Mouse (Mus musculus): Measurements from ENCODE around the gene Artn. TPM values are rescaled to one million over a fixed set of nuclear protein-coding genes. Genes with fewer than 3 reads are reported as not detected.
A peak's percentile ranks its signal among the peaks of the same experiment; 100 is the strongest.

The Artn gene
- total RNA-seq (2021), result 1 to 10 TPM; 1.9 to 2.2 TPM

DNA sequence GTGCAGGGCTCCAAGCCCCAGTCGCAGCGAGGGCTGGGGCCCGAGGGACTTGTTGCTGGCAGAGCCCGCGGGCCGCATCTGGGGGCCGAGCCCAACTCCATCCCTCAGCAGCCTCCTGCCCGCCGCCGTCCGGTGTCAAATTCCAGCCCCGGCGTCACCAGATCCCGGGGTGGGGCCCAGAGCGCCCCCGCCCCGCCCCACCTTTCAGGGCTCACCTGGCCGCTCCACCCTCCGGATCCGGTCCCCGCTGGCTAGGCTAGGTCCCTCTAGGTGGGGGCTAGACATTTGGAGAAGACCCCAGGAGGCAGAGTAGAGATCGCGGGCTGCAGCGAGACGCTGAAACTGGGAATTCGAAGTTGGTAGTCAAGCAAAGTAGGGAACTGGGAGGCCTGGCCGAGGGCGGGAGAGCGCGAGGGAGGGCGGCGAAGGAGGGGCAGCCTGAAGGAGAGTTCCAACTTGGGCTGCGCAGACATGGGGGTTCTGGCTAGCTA, at the start of gene Artn:
TSS of gene Artn (minus strand) at position 373 of the 491 bp plus-strand sequence.
- DNase-seq (ENCODE audit: extremely low spot score in 1 of 2, low spot score in 1 of 2), result no peak

DNA sequence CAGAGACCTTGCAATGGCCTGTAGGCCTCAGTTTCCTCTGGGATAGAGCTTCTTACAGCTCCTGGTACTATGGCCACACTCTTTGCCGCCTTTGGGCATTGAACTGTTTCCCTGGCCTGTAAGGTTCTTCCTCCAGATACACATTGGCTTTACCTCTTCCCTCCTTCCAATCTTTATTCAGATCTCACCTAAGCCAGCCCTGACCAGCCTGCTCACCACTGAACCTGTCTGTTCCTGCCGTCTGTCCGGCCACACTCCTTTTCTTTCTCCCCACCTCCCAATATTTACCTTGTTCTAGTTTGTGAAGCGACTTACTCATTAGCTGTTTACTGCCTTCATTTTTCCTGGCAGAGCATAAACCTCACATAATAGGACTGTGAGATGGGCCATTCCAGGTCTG, 49.6 kb upstream of the Artn start:
- no peak for DNase-seq (ENCODE audit: extremely low spot score in 1 of 2, low spot score in 1 of 2)

DNA sequence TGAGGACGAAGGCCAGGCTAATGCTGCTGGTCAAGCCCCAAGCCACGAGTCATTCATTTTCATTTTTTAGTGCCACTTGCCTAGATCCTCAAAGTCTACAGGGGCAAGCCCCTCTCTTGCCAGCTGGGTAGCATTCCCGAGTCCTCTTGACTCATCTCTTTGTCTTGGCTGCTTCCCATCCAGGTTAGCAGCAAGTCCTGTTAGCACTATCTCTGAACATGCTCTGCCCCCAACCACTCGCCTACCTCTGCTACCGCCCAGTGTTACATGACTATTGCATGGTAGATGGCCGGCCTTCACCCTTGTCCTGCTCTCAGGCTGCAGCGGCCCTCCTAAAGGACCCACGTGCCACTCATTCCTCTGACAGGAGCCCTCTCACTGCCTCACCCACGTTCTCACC, 48.7 kb upstream of the Artn start:
- no peak for DNase-seq (ENCODE audit: extremely low spot score in 1 of 2, low spot score in 1 of 2)

DNA sequence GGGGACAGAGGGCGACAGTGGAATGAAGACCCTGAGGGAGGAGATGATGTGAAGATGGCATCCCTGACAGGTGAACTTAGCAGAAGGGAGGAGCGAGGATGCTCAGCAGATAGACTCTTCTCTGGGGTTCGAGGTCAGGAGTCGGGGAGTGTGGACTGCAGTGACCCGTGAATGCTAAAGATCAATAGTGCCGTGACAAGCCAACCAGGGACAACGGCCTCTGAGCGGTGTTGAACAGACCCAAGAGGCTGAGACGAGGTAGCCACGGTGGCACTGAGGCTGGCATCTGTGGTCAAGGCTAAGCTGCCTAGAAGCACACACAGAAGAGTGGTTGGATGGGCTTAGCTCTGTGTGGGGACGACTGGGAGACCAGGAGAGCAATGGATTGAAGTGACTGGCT, 48.3 kb upstream of the Artn start:
- no peak for DNase-seq (ENCODE audit: extremely low spot score in 1 of 2, low spot score in 1 of 2)

DNA sequence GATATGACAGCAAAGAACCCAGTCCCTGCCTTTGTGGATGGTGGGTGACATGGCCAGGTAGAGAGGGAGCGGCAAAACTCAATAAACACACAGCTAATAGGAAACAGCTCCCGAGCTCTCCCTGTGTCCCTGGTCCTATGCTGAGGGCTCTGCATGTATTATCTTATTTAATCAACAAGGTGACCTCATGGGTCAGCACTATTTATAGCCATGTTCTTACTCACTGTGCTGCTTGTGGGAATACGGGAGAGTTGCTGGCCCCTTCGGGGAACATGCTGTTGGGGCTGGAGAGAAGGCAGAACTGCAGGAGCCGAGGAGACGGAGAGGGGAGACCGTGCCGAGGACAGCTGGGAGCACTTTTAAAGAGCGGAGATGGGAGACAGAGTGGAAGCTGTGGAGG, 47.8 kb upstream of the Artn start:
- no peak for DNase-seq (ENCODE audit: extremely low spot score in 1 of 2, low spot score in 1 of 2)

DNA sequence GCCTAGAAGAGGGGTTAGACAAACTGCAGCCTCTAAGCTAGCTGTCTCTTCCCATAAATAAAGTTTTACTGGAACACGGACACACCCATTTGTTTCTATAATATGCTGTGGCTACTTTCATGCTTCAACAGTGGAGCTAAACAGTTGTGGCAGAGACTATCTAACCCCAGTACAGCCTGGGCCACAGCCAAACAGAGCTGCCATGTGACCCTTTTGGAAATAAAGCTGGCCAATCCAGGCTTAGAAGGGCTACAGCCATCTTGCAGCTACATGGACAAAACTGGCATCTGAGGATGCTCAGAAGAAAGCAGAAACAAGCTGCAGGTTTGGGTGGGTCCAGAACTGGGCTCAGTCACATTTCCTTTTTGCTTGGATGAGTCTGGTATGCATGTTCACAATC, 46.3 kb upstream of the Artn start:
- DNase-seq (ENCODE audit: extremely low spot score in 1 of 2, low spot score in 1 of 2), result no peak

DNA sequence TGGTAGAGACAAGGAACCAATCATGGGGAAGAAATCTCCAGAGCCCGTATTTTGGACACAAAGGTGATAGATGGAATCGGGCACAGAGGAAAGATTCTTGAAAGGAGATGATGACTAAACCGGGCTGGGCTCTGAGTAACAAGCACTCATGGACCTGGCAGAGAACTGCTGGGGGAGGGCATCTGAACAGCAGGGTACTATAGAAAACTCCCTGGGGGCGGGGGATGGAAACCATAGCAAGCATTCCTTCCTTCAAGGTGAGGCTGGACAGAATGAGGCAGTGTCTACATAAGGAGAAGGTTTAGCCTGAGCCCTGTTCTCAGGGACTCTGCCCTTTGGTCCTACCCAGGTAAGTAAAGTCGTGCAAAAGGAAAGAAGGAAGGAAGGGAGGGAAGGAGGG, 45.2 kb upstream of the Artn start:
- no peak for DNase-seq (ENCODE audit: extremely low spot score in 1 of 2, low spot score in 1 of 2)

DNA sequence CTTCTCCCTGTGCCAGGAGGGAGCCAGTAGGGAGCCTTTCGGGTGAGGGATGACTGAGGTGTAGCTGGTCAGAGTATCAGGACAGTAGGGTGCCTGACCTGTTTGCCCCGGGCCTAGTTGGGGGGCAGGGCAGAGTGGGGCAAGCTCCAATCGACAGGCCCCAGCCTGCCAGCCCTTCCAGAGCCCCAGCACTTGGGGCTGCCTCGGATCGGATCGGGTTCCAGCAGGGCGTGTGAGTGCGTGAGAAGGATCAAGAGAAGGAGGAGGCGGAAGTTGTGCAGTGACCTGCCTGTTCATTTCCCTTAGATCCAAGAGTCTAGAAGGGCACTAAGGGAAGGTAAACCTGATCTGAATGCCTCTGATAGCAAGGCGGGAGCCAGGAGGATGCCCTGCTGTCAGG, 43.4 kb upstream of the Artn start:
- DNase-seq (ENCODE audit: extremely low spot score in 1 of 2, low spot score in 1 of 2), result no peak

DNA sequence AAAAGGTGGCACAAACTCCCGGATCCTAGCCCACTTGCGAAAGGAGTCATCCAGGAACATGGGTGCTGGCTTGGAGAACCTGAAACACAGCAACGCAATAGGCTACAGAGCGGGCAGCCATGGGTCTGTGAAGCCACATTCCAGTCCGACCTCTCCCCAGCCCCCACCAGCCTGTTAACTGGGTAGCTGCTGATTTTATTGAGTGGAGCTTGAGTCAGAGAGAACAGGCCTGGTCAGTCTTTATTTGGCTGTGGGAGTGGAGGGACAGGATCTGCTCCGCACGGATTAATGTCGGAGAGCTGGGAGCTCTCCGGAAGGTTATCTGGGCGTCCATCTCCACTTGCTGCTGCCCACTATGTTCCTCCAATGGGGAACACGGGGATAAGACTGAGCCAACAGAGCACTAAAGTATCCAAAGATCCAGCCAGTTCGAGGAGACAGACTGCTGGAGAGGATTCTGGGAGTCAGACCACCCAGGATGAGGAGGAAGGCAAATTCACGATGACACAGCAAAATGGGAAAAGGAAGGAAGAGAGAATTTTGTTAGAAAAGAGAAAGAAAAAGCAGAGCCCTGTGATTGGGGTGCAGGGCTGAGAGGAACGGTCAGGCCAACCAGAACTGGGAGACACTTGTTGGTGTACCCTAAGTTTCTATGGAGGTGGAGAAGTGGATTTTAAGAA, 34.9 kb upstream of the Artn start:
- DNase-seq (ENCODE audit: extremely low spot score in 1 of 2, low spot score in 1 of 2), result no peak

DNA sequence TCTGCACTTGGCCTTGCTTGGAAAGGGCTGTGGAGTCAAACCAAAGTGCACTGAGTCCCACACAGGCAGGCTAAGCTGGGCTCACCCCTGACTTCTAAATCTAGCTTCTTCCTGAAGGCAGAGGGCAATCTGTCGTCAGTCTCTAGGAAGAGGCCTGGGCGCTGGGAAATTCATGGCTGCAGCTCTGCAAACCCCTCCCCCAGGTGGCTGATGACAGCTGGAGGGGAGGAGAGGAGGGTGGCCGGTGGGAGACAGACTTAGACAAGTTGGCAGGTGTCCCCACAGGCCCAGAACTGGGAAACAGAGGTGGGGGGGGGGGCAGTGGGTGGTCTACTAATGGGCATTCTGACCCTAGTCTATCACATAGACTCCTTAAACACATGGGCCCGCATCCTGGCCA, 27.9 kb upstream of the Artn start:
- no peak for DNase-seq (ENCODE audit: extremely low spot score in 1 of 2, low spot score in 1 of 2)

DNA sequence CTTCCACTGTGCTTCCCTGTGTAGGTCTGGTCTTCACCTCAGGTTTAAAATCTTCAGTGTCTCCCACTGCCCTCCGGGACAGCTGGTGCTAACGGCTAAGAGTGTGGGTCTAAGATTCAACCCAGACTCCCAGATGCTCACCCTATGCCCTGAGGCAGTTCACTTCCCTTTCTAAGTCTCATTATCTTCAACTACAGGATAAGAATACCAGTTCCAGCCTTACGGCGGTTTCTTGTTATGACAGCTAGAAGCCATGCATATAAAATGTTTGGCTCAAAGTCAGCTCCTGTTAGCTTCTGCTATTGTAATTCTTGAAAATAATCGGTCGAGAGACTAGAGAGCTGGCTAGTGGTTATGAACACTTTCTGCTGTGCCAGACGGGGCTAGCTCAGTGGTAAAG, 17.9 kb upstream of the Artn start:
- DNase-seq (ENCODE audit: extremely low spot score in 1 of 2, low spot score in 1 of 2), result no peak

DNA sequence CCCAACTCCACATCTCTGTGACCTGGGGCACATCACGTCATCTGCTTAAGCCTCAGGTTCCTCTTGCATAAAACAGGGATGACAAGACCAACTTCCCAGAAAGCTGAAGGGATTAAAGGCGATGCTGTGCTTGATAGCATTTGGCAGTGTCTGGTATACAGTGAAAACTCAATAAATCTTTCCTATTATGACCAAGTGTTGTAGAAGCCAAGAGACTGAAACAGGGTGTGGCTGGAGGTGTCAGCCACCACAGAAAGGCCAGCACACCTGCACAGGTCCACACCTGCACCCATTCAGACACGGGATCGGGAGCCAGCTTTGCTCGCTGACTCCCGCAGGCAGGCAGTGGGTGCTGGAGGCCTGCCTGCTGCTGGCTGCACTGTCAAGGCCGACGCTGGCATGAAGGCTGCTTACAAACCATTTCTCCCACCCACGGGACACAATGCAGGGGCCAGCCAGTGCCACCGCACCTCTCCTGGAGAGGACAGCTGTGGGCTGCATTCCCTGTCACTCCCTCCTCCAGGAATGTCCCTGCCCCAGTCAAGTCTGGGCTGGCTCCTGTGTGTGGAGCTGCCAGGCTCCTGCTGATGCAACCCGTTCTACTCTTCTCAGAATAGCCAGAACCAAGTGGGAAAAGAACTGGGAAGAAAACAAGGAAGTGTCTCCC, 17.2 kb upstream of the Artn start:
- DNase-seq (ENCODE audit: extremely low spot score in 1 of 2, low spot score in 1 of 2), result no peak

DNA sequence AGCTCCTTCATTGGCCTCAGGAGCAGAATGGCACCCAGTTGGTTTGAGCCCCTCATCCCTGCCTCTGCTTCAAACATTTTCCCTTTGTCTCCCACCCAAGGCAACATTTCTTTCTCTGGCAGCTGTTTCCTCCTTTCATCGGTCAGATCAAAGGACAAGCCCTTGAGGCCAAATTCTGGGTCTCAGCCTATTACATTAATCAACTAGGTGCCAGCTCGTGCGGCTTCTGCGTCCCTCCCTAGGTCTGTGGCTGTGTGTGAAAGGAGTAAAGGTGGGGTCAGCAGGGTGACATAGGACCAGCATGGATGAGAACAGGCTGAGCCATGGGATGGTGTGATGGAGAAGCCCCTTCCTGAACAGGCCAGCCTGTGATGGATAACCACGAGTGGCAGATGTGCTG, 13.8 kb upstream of the Artn start:
- no peak for DNase-seq (ENCODE audit: extremely low spot score in 1 of 2, low spot score in 1 of 2)

DNA sequence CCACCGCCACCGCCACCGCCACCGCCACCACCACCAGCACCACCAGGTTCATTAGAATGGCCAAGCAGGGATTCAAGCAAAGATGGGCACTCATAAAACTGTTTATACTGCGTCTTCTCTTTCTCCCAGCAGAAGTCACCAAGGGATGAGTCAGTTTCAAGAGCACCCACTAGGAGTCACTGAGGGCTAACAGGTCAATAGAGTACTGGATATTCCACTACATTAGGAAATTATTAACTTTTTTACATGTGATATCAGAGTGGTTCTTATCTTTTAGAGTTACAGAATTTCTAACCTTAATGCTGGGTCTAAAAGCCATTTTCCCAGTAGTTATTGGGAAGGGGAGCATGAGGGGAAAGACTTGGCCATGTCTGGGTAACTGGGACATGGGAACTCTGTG, 7.4 kb upstream of the Artn start:
- DNase-seq (ENCODE audit: extremely low spot score in 1 of 2, low spot score in 1 of 2), result no peak

DNA sequence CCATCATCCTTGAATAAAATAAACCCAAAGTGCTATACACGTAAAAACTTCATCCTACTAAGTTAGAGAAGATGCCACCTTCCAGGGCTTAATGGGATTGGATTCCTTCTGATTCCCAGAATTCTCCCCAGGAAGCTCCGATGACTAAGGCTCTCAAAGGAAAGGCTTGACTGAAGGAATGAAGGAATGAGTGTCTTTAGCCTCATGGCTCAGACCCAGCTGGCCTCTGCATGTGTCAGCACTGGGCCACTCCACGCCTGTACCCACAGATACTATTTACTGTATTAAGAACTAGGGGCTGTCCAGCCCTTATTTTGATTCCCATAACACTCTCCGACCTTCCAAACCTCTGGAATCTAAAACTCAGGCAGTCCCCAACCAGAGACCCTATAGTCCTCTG, 4.5 kb upstream of the Artn start:
- DNase-seq (ENCODE audit: extremely low spot score in 1 of 2, low spot score in 1 of 2), result no peak

DNA sequence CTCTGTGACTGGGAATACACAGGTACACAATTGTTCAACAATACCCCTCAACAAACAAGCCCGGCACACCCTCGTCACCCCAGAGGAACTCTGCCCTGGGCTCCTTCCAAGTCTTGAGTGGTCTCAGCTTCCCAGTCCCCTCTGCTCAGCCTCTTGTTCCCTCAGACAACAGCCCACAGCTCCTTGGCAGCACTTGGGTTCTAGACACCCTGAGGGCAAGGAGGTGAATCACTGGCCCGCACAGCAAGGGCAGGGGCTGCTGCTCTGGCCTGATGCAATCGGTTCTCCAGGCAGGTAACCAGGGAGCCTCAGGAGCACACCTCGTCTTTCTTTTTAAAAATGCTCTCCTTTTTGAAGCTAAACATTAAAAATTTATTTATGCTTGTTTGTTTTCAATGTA, 3.7 kb upstream of the Artn start:
- DNase-seq (ENCODE audit: extremely low spot score in 1 of 2, low spot score in 1 of 2), result no peak

DNA sequence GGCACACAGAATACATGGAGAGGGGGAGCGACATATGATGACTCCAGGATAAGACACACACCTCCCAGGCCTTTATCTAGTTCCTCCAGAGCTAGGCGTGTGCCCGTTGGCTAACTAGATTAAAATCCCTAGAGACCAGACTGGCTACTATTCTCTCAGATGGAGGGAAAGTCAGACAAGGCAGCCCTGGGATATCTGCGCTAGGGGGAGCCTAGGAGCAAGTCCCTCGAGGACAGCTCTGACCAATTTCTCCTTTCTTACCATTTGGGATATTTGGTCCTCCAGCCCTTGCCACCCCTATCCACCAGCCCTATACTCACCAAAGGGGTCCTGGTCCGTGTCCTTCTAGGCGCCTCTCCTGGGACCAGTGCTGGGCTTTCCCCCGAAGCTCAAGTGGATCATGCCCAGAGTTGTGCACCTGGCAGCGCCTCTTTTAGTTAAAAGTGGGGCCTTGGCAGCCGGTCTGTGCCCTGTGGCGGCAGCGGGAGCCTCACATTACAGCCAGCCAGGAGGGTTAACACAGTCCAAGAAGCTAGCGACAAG, 793 bp downstream of the Artn start:
- peak in 1 of 2 experiments; percentile 53 for DNase-seq (ENCODE audit: extremely low spot score in 1 of 2, low spot score in 1 of 2)

DNA sequence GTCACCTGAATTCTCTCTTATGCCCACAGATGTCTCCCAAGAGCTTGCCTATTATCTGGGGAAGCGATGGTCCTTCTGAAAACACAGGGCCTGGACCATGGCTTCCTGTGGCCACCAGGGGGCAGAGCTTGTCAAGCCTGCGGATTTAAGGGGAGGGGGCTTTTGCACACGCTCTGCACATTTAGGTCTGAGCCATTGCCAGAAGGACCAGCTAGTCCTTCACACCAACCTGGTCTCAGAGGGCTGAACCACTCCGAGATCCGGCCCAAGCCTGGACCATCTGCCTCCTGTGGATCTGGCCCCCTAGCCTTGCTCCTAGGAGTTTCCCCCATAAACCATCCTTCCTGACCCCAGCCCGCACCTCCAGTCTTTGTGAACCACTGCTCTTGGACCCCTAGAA, 1.3 kb downstream of the Artn start:
- peak in 1 of 2 experiments; percentile 56 for DNase-seq (ENCODE audit: extremely low spot score in 1 of 2, low spot score in 1 of 2)

DNA sequence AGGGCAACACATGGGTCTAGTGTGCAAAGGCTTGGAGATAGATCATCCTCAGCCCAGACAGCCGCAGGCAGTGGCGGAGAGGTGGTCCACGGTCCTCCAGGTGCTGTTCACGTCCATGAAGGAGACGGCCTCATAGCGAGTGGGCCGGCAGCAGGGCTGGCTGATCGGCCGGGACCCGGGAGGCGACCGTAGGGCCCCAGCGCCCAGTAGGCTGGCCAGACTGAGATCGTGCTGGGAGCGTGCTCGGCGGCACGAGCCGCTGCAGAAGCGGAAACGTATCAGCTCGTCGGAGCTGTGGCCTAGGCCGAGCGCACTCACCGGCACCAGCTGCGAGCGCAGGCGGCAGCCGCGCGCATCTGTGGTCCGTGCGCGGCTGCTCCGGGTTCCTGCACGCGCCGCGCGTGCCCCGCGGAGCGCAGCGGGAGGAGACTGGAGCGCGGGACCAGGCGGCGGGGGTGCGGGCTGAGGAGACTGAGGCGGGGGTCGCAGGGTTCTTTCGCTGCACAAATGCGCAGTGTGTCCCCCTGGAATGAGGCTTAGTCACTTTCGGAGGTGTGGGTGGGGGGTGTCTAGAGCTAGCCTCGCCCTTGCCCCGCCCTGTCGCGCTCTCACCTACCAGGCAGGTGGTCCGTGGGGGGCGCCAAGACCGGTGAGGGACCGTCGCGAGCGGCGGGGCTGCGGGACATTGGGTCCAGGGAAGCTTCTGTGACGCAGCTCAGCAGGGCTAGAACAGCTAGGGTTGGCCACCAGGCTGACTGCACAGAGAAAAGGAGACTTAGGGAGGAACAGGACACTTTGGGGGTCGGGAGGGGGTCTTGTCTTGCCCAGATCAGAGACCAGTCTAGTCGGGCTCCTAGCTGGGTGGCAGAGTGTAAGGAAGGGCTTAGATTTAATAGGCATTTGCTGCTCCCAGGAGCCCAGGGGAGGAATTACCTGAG, 2.7 kb downstream of the Artn start:
- DNase-seq (ENCODE audit: extremely low spot score in 1 of 2, low spot score in 1 of 2), result peak in 1 of 2 experiments; percentile 47

DNA sequence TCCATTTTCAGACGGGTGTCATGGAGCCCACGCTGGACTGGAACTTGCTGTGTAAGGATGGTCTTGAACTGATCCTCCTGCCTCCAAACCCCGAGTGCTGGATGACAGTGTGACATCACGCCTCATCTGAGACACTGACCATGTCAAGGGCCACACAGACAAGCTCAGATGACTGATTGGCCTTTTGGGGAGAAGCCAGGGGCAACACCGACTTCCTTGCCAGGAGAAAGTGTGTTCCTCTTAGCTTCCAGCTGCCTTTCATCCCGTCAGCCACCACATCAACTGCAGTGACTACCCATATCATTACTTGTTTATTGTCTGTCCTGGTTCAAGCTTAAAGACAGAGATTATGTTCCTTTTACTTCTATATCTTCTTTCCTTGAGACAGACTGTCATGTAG, 4.6 kb downstream of the Artn start:
- DNase-seq (ENCODE audit: extremely low spot score in 1 of 2, low spot score in 1 of 2), result no peak

DNA sequence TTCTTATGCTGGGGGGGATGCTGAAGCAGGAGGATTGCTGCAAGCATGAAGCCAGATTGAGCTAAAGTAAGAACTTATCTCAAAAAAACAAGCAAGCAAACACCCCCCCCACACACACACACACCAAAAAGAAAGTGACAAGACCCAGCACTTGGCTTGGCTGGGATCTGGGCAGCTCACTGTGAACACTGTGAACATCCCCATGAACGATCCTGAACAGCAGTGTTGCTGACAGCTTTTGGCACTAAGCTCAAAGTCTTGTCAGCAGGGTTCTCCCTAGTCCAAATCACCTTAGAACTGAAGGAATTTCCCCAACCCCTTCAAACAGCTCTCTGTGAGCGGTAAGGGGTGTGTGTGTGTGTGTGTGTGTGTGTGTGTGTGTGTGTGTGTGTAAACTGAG, 6.1 kb downstream of the Artn start:
- DNase-seq (ENCODE audit: extremely low spot score in 1 of 2, low spot score in 1 of 2), result no peak
